Mouse (Mus musculus) embryonic fibroblast, embryonic 13.5 days (primary cell): Measurements from ENCODE around the gene Hnf1b. TPM values are rescaled to one million over a fixed set of nuclear protein-coding genes. Genes with fewer than 3 reads are reported as not detected.

Source experiments
- H3K27ac ChIP-seq: 2 replicates; pipeline ENCODE4 v1.5.1; 2012; ENCODE audit warnings: low read length, control low read depth, inconsistent platforms; ENCODE audit not compliant: insufficient read depth
- H3K4me1 ChIP-seq: 2 replicates; pipeline ENCODE4 v1.6.1; 2011; ENCODE audit warnings: low read length; ENCODE audit not compliant: control insufficient read depth, insufficient read depth
- H3K4me3 ChIP-seq: 2 replicates; pipeline ENCODE4 v1.5.1; 2011; ENCODE audit warnings: mild to moderate bottlenecking, control low read depth, low read length; ENCODE audit not compliant: insufficient read depth
- CTCF ChIP-seq: IDR thresholded peaks from 2 replicates; pipeline ENCODE4 v1.5.1; 2011; ENCODE audit warnings: mild to moderate bottlenecking, control low read depth, low read length, moderate library complexity, borderline replicate concordance; ENCODE audit not compliant: insufficient read depth
- POLR2A ChIP-seq: IDR thresholded peaks from 2 replicates; pipeline ENCODE4 v1.6.1; 2011; ENCODE audit warnings: low read depth, mild to moderate bottlenecking, control low read depth, low read length, moderate library complexity
- polyA plus RNA-seq: library from polyadenylated mRNA; stranded (reverse); fragments of >200 nt; gene quantifications from 2 replicates; pipeline ENCODE4 v1.2.4, GENCODE M21; 2011; ENCODE audit warnings: low read depth; ENCODE audit not compliant: missing spikeins, insufficient read length

Hnf1b gene
- polyA plus RNA-seq, 1 experiment, result not detected

GRCm38 (mm10) chr11:83826142-83826541, 23.7 kb upstream of the Hnf1b start:
- Histone ChIP-seq H3K4me1 (no peaks in the 10 kb centered on the region), H3K27ac (no peak overlapping the region)

GRCm38 (mm10) chr11:83828553-83829142, 21.2 kb upstream of the Hnf1b start:
- Histone ChIP-seq H3K4me3 (no peak overlapping the region), H3K4me1 (no peaks in the 10 kb centered on the region), H3K27ac (no peak overlapping the region)
- TF ChIP-seq CTCF (no peak), POLR2A (no peak)

More at GRCm38 (mm10) chr11:83826142-83826541, 23.7 kb upstream of the Hnf1b start:
- no peak overlapping the region for H3K4me3 ChIP-seq
- TF ChIP-seq POLR2A (no peak), CTCF (no peak)

DNA sequence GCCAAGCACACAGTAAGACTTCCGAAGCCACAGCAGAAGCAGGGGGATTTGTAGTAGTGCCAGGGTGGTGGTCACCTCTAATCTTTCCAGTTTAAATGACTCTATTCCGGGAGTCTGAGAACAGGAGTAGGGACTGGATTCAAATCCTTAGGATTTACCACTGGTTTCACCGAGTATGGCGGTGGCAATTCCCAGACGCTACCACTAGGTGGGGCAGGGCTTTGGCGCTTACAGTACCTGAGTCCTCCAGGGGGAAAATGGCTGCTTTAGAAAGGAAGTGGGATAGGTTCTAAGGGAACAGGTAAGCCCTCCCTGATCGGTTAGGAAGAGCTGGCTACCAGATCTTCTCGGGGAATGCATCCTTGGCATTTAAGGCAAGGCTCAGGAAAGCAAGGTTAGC, 17.5 kb upstream of the Hnf1b start:
- H3K27ac ChIP-seq, result no peak overlapping the region
- H3K4me1 ChIP-seq, result no peaks in the 10 kb centered on the region
- no peak overlapping the region for H3K4me3 ChIP-seq
- TF ChIP-seq POLR2A, result no peak
- TF ChIP-seq CTCF, result peak; percentile 29; the same call in 1 of the 2 replicates

DNA sequence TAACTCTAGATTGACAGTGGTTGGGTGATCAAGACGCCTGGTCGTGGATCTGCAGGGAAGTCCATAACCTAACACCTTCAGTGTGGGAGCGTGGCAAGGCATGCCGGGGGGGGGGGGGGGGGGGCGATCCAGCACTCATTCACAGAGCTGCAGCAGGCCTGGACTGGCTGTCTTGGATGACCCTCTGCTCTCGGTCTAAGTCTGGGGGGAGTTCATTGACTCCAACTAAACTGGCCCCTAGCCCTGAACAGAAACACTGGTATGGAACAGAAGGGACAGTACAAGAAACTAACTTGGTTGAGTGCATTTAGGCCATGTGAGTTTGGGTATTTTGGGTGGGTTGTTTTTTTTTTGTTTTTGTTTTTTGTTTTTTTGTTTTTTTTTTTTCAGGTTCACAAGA, 16.3 kb upstream of the Hnf1b start:
- no peaks in the 10 kb centered on the region for H3K4me1 ChIP-seq
- TF ChIP-seq CTCF, result no peak
- no peak for TF ChIP-seq POLR2A
- no peak overlapping the region for H3K27ac ChIP-seq
- H3K4me3 ChIP-seq, result no peak overlapping the region

DNA sequence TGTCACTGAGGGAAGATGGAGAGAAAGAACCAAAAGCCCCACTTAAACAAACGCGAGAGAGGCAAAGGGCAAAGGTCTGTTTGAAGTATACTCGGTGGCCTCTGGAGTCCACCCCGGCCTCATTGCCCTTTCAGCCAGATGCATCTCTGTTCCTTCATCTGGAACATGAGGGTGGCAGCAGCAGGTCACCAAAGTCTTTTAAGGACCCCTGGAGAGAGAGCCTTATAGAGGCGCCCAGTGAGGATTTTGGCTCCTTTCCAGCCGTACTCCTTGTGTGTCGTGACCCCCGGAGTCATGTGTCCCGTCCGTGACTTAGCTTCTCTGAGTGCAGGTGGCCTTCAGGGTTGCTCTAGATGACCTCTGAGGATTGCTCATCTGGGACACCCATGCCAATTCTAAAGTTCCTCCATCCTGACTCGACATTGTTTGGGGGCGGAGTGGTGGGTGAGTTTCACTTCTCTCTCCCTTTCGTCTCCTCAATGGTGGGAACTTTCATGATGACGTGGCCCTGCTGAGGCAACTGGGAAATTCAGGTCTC, 15.8 kb upstream of the Hnf1b start:
- Histone ChIP-seq H3K27ac (no peak overlapping the region), H3K4me1 (no peaks in the 10 kb centered on the region), H3K4me3 (no peak overlapping the region)
- TF ChIP-seq CTCF (no peak), POLR2A (no peak)

DNA sequence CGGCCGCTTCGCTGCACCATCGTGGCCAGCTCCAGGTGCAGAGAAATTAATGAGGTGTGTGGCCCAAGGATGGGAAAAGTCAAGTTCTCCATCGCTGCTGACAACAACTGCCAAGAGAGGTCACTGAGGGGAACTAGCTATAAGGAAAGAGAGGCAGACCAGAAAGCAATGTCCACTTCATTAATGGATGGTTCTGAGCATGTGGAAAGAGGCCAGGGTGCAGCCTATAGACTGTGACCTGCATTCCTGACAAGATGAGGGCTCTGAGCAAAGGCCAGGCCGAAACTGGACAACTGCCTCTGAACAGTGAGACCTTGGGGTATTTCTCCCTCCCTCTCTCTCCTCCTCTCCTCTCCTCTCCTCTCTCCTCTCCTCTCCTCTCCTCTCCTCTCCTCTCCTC, 10.4 kb upstream of the Hnf1b start:
- TF ChIP-seq CTCF, result no peak
- TF ChIP-seq POLR2A, result no peak
- Histone ChIP-seq H3K27ac (no peak overlapping the region), H3K4me1 (peaks cover 4% of the 10 kb centered on the region; the same call in 1 of the 2 replicates), H3K4me3 (no peak overlapping the region)

DNA sequence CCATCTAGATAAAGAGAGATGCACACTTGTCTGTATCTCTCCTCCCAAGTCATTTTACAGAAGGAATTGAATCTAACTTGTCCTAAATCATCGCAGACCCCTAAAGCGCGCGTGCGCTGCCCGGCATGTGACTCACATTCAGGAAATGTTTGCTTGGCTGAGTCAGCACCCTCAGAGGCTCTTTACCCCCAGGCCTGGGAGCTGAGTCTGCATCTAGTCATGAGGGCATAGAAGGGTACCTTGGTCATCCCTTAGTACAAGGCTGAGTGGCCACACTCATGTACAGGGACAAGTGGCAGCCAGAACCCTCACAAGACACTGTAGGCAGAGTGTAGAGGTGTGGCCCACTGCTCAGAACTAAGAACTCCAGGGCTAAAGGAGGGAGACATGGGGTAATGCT, 6.3 kb upstream of the Hnf1b start:
- Histone ChIP-seq H3K27ac (no peak overlapping the region), H3K4me1 (peaks cover 4% of the 10 kb centered on the region; the same call in 1 of the 2 replicates), H3K4me3 (no peak overlapping the region)
- no peak for TF ChIP-seq POLR2A
- TF ChIP-seq CTCF, result no peak

GRCm38 (mm10) chr11:83850586-83851272, 866 bp downstream of the Hnf1b start:
- Histone ChIP-seq H3K27ac (no peak overlapping the region), H3K4me1 (no peaks in the 10 kb centered on the region), H3K4me3 (no peak overlapping the region)
- no peak for TF ChIP-seq CTCF
- TF ChIP-seq POLR2A, result no peak

DNA sequence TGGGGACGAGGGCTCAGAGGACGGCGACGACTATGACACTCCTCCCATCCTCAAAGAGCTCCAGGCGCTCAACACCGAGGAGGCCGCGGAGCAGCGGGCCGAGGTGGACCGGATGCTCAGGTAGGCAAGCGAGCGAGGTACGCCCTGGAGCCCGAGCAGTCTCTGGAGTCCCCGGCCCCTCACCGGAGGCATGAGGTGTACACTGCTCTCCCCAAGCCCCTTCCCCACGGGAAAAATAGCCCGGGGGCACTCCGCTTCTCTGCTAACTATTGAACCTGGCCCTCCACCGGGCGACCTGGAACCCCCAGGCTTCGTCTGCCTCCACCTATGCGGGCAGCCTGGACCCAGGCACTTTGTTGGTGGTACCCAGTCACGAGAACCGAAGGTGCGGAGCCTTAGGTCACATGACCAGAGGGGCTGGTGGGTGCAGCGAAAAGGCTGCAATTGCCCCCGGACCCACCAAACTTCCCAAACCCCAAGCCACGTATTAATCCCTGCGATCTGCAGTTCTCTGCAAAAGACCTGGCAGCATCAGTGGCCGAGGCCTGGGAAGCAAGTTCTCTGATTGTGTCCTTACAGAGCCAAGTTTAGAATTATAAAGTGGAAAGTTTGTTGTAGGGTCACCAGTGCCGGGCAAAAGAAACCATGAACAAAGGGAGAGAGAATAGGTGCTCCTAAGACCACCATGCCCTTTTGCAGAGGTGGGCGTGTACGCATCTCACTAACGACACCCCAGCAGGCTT, 1.6 kb downstream of the Hnf1b start:
- no peak overlapping the region for H3K27ac ChIP-seq
- H3K4me1 ChIP-seq, result no peaks in the 10 kb centered on the region
- H3K4me3 ChIP-seq, result no peak overlapping the region
- no peak for TF ChIP-seq POLR2A

DNA sequence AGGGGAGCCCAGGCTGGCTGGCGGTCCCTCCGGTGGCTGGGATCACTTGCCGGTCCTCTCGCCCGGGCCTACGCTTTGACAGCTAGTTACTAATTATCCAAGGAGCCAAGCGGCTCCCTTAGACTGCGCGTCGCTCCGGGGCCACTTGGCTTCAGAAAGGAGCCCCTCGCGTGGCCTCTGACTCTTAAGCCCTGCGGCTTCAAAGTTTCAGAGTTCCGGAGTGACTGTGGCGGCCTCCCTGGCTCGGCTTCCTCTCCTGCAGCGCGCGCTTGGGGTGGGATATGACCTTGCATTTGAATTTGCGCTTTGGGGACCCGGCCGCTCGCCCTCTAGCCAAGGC, 2.1 kb downstream of the Hnf1b start:
- TF ChIP-seq POLR2A, result no peak
- TF ChIP-seq CTCF, result no peak
- H3K4me3 ChIP-seq, result no peak overlapping the region
- no peaks in the 10 kb centered on the region for H3K4me1 ChIP-seq
- H3K27ac ChIP-seq, result no peak overlapping the region
